Mouse (Mus musculus) liver, embryonic 16.5 days (tissue): ENCODE measurements at regions not wholly inside any gene's neighbourhood (a gene's known extent, or its start where the extent isn't known, plus 50 kb on each side); places are given as distances from the start of the nearest gene placed in this dataset.

ENCODE experiments used
- ATAC-seq: fragments of 200-750 bp; cut with Nextera tagmentation; 2 replicates; pipeline ENCODE4 v1.8.0; 2017; ENCODE audit warnings: low read depth, mild to moderate bottlenecking, moderate number of reproducible peaks, moderate library complexity
- H3K27ac ChIP-seq: fragments of 300-500 bp; sonication (generic); 2 replicates; pipeline ENCODE4 v1.5.1; 2014; ENCODE audit warnings: mild to moderate bottlenecking, low read length
- H3K27me3 ChIP-seq: fragments of 300-500 bp; sonication (generic); 2 replicates; pipeline ENCODE4 v1.6.1; 2014; ENCODE audit warnings: low read depth, low read length, mixed read lengths; ENCODE audit not compliant: control insufficient read depth, insufficient read depth
- H3K36me3 ChIP-seq: fragments of 300-500 bp; sonication (generic); 2 replicates; pipeline ENCODE4 v1.6.1; 2014; ENCODE audit warnings: mild to moderate bottlenecking; ENCODE audit not compliant: control insufficient read depth, insufficient read depth
- H3K4me1 ChIP-seq: fragments of 300-500 bp; sonication (generic); 2 replicates; pipeline ENCODE4 v1.6.1; 2014; ENCODE audit warnings: low read depth, low read length, mixed read lengths; ENCODE audit not compliant: control insufficient read depth
- H3K4me2 ChIP-seq: fragments of 300-500 bp; sonication (generic); 2 replicates; pipeline ENCODE4 v1.6.1; 2014; ENCODE audit warnings: low read depth, low read length, mixed read lengths
- H3K4me3 ChIP-seq: fragments of 300-500 bp; sonication (generic); 2 replicates; pipeline ENCODE4 v1.5.1; 2014; ENCODE audit warnings: low read depth, mild to moderate bottlenecking, low read length
- H3K9ac ChIP-seq: fragments of 300-500 bp; sonication (generic); 2 replicates; pipeline ENCODE4 v1.6.1; 2014; ENCODE audit warnings: low read depth, low read length
- H3K9me3 ChIP-seq: fragments of 300-500 bp; sonication (generic); replicated peaks from 2 replicates; pipeline ENCODE4 v1.6.1; 2016; ENCODE audit warnings: low read length; ENCODE audit not compliant: control insufficient read depth
- WGBS: fragments of 180-500 bp; shearing (Covaris S2); extraction: QIAGEN DNeasy Blood & Tissue Kit; methylation state at CpG from one replicate; pipeline ENCODE4 v1.1.7; 2014; ENCODE audit not compliant: insufficient replicate concordance; 5-methylcytosine and 5-hydroxymethylcytosine counted together

DNA sequence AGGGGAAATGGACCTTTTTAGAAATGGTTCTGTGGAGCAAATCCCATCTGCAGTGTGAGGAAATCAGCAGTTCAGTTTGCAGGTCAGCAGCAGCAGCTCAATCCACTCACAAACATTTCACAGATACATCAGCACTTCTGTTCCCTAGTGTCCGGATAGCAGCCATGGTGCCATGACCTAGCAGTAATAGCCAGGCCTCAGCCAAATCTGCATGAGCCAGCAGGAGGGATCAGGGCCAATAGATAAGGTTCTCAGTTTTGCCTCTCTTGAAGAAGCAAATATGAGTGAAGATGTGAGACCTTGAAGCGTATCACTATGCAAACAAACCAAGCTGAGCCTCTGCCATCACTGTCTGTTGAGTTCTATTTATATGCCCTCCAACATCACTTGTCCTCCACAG lies 380.7 kb upstream of the Chrm3 start:
- 51% methylated on average over 2 of the region's 2 CpGs for WGBS
- Histone ChIP-seq H3K27me3 (no peaks in the 10 kb centered on the region), H3K36me3 (no peaks in the 10 kb centered on the region), H3K9ac (no peak overlapping the region), H3K9me3 (no peaks in the 10 kb centered on the region), H3K4me1 (no peaks in the 10 kb centered on the region), H3K27ac (no peak overlapping the region), H3K4me3 (no peak overlapping the region), H3K4me2 (no peak overlapping the region)
- no peak for ATAC-seq

DNA sequence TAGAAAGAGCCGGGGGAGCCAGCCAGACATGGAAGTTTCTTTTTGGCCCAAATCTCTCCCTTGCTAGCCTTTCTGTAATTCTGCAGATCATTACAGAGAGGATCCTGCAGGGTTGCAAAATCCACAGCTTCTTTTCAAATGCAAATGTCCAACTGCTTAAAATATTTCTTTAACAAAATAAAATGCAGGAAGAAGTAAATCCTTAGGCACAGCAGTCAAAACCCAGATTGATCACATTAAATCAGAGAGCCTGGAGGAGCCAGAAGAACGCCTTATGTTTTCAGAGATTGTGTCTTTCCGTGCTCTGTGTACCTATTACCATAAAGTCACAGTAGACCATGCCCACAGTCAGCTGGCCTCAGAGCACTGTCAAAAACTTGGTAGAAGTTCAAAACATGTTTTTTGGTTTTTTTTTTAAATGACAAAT lies 365.1 kb upstream of the Chrm3 start:
- H3K4me2 ChIP-seq, result no peak overlapping the region
- no peak overlapping the region for H3K27ac ChIP-seq
- no peaks in the 10 kb centered on the region for H3K36me3 ChIP-seq
- 57% methylated on average over 3 of the region's 3 CpGs for WGBS
- no peak for ATAC-seq
- H3K9me3 ChIP-seq, result no peaks in the 10 kb centered on the region; the same call in 1 of the 2 replicates
- no peaks in the 10 kb centered on the region for H3K27me3 ChIP-seq
- no peak overlapping the region for H3K4me3 ChIP-seq
- H3K9ac ChIP-seq, result no peak overlapping the region
- no peaks in the 10 kb centered on the region for H3K4me1 ChIP-seq

DNA sequence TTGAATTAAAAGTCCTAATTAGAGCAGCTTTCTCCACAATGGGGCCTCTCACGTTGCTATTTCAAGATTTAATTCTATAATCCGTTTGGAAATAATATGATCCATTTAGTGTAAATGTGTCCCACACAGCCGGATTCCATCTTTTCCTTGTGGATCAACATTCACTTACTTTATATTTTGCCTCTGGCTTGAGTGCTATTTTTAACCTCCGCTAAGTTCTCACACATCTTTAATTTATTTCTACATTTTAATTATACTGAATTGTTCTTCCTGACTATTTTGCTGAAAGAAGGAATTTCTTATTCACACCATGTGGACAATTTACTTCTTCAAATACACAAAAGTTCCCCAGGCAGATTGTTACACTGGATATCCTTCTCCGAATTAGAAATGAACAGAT lies 364.7 kb upstream of the Chrm3 start:
- Histone ChIP-seq H3K27ac (no peak overlapping the region), H3K4me3 (no peak overlapping the region), H3K27me3 (no peaks in the 10 kb centered on the region), H3K4me1 (no peaks in the 10 kb centered on the region), H3K9me3 (no peaks in the 10 kb centered on the region; the same call in 1 of the 2 replicates), H3K9ac (no peak overlapping the region), H3K4me2 (no peak overlapping the region), H3K36me3 (no peaks in the 10 kb centered on the region)
- no peak for ATAC-seq
- 56% methylated on average over 5 of the region's 5 CpGs for WGBS

DNA sequence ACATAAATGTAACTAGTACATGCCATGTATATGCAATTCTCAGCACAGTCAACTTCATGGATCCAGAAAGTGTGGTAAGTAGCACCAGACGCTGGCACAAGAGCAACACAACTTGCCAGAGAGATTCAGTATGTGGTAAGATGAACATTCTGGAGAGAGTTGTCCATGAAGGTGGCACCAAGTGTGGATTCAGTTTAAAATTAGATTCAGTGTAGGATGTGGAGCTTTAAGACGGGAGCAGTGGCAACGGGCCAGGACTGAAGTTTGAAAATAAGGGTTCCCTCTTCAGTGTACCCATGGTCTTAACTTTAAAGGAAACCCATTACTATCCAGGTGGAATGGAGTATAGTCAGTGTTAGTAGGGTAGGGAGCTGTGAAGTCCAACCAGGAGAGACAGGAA lies 360.0 kb upstream of the Chrm3 start:
- H3K4me2 ChIP-seq, result no peak overlapping the region
- no peak overlapping the region for H3K4me3 ChIP-seq
- no peaks in the 10 kb centered on the region for H3K36me3 ChIP-seq
- H3K9ac ChIP-seq, result no peak overlapping the region
- no peaks in the 10 kb centered on the region for H3K4me1 ChIP-seq
- no peak for ATAC-seq
- 65% methylated on average over 3 of the region's 3 CpGs for WGBS
- no peaks in the 10 kb centered on the region for H3K27me3 ChIP-seq
- no peaks in the 10 kb centered on the region for H3K9me3 ChIP-seq
- H3K27ac ChIP-seq, result no peak overlapping the region

DNA sequence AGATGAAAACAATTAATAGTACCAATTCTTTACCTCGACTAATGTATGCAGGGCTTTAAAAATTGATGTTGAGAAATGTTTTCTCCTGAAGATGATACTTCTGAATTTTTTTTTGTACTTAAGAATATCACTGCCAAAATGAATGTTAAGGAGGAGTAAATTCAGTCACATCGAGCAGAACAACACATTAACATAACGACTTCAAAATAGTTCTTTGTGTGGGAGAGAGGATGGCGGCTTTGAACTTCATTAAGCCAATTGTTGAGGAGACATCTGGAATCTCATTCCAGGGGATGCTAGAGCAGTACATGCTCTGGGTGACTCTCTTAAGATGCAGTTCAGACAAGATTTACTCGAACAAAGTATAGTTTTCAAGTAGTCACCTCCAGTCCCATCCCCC lies 350.8 kb upstream of the Chrm3 start:
- Histone ChIP-seq H3K4me1 (no peaks in the 10 kb centered on the region), H3K27ac (no peak overlapping the region), H3K4me3 (no peak overlapping the region), H3K4me2 (no peak overlapping the region), H3K9me3 (no peaks in the 10 kb centered on the region), H3K27me3 (no peaks in the 10 kb centered on the region), H3K9ac (no peak overlapping the region), H3K36me3 (no peaks in the 10 kb centered on the region)
- no peak for ATAC-seq
- WGBS, result 67% methylated on average over 5 of the region's 5 CpGs

DNA sequence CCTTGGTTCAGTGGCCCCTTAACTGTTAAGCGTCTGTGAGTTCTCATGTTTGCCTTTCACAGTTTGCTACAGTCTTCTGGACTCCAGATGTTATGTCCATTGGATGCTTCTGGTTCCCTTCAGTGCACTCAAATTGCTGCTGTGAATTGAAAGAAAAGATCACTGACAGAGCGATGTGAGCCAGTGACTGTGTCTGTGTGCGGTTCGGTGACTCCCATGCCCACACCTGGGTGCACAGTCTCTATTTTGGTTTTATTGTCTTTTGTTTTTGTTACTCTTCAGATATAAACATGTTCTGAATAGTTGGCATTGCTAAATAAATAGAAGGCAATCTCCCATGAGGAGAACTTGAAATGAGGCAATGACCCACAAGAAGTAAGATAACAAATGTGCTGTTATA lies 350.3 kb upstream of the Chrm3 start:
- Histone ChIP-seq H3K27me3 (no peaks in the 10 kb centered on the region), H3K9me3 (no peaks in the 10 kb centered on the region), H3K36me3 (no peaks in the 10 kb centered on the region), H3K27ac (no peak overlapping the region), H3K4me2 (no peak overlapping the region), H3K4me1 (no peaks in the 10 kb centered on the region), H3K4me3 (no peak overlapping the region), H3K9ac (no peak overlapping the region)
- ATAC-seq, result no peak
- WGBS, result 77% methylated on average over 4 of the region's 4 CpGs

DNA sequence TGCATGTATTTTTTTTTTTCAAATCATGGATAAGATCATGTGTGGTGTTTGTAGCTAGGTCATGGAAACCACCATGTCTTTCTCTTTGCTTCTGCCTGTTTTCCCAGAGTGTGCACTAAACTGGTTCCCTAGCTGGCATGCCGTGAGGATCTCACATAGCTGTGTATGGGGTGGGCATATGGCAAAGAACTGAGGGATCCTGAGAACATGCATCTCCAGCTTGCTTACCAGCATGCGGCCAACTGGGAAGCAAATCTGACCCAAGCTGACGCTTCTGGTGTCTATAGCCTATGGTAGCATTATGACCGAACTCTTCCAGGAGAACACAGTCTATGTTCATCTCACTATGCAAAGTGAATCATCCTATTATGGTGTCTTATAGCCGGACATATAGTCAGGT lies 336.5 kb upstream of the Chrm3 start:
- H3K9ac ChIP-seq, result no peak overlapping the region
- no peaks in the 10 kb centered on the region for H3K9me3 ChIP-seq
- no peak overlapping the region for H3K27ac ChIP-seq
- 60% methylated on average over 5 of the region's 5 CpGs for WGBS
- H3K4me2 ChIP-seq, result no peak overlapping the region
- no peaks in the 10 kb centered on the region for H3K27me3 ChIP-seq
- H3K4me3 ChIP-seq, result no peak overlapping the region
- no peaks in the 10 kb centered on the region for H3K4me1 ChIP-seq
- no peak for ATAC-seq
- H3K36me3 ChIP-seq, result no peaks in the 10 kb centered on the region

DNA sequence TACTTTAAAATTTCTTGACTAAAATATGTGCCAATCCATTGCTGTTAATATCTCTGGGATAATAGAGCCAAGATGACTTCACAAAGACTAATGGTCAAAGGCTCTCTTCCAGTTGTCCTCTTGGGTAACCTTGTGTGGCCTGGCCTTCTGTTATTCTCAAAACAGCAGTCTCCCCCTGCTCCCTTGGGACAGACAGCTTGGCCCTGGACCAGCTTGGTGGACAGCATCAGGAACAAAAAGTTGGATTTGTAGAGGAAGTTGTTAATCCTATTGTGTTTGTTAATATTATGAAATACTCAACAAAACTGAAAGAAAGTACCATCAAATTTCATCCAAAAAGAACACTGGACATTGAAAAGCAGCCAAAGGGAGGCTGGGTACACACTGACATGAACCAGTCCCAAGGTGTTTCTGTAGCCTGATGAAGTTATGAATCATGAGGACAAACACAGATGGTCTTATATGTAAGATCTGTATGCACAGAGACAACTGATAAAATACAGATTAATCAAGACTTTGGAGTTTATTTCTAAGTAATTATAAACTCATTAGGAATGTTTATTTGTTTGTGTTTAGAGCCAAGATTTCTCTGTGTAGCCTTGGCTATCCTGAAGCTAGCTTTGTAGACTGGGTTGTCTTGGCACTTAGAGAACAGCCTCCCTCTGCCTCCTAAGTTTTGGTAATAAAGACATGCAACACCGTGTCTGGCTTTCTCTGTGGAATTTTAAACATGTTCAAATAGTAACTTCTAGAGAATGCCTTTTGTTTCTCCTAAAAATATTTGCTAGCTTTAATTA lies 335.7 kb upstream of the Chrm3 start:
- no peaks in the 10 kb centered on the region for H3K4me1 ChIP-seq
- H3K9ac ChIP-seq, result no peak overlapping the region
- no peak overlapping the region for H3K27ac ChIP-seq
- no peak overlapping the region for H3K4me2 ChIP-seq
- H3K4me3 ChIP-seq, result no peak overlapping the region
- H3K36me3 ChIP-seq, result no peaks in the 10 kb centered on the region
- no peak for ATAC-seq
- H3K27me3 ChIP-seq, result no peaks in the 10 kb centered on the region
- 50% methylated on average over 1 of the region's 1 CpGs for WGBS
- H3K9me3 ChIP-seq, result no peaks in the 10 kb centered on the region

DNA sequence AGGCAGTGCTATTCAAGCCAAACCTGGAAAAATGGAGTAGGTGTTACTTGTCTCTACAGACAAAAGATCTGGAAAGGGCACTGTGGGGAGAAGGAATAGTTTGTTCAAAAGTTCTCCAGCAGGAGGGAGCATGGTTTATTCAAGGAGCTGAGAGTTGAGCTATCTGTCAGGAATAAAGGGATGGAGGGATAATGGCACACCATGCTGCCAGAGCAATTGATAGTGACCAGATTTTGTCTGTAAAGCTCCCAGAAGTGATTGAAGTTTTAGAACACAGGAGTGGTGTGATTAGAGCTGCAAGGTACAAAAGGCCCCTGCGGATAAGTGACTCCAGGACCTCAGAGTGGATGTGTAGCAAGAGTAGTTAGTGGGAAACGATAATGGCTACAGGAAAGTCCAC lies 330.7 kb upstream of the Chrm3 start:
- no peak for ATAC-seq
- WGBS, result 55% methylated on average over 2 of the region's 2 CpGs
- no peak overlapping the region for H3K9ac ChIP-seq
- no peak overlapping the region for H3K27ac ChIP-seq
- no peaks in the 10 kb centered on the region for H3K27me3 ChIP-seq
- H3K36me3 ChIP-seq, result no peaks in the 10 kb centered on the region
- H3K4me3 ChIP-seq, result no peak overlapping the region
- H3K4me1 ChIP-seq, result no peaks in the 10 kb centered on the region
- H3K9me3 ChIP-seq, result no peaks in the 10 kb centered on the region
- H3K4me2 ChIP-seq, result no peak overlapping the region
